Mouse (Mus musculus): ENCODE measurements around the gene Fpgs.

The Fpgs gene

GRCm38 (mm10) chr2:32665853-32666252, 38.1 kb downstream of the Fpgs start:
- no peak for DNase-seq

- DNase-seq, result no peak
Measured at GRCm38 (mm10) chr2:32665345-32665744, 38.6 kb downstream of the Fpgs start.

- DNase-seq, result no peak
Measured at GRCm38 (mm10) chr2:32662291-32662690, 41.7 kb downstream of the Fpgs start.

- peak; percentile 87 for DNase-seq
Measured at GRCm38 (mm10) chr2:32661509-32662107, 42.3 kb downstream of the Fpgs start.

- no peak for DNase-seq
Measured at GRCm38 (mm10) chr2:32658873-32659272, 45.1 kb downstream of the Fpgs start.

GRCm38 (mm10) chr2:32655826-32656225, 48.1 kb downstream of the Fpgs start:
- peak; percentile 87 for DNase-seq

GRCm38 (mm10) chr2:32655394-32655744, 48.6 kb downstream of the Fpgs start:
- DNase-seq, result no peak

- no peak for DNase-seq
Measured at GRCm38 (mm10) chr2:32654743-32655393, 49.1 kb downstream of the Fpgs start.

GRCm38 (mm10) chr2:32653764-32654163, 50.2 kb downstream of the Fpgs start:
- no peak for DNase-seq

- no peak for DNase-seq
Measured at GRCm38 (mm10) chr2:32647366-32647765, 56.6 kb downstream of the Fpgs start.

GRCm38 (mm10) chr2:32646379-32647056, 57.4 kb downstream of the Fpgs start, which contains the start of gene Eng:
Eng (plus strand) TSS chr2:32646595.
- DNase-seq, result peak; percentile 80

- no peak for DNase-seq
Measured at GRCm38 (mm10) chr2:32645647-32646046, 58.3 kb downstream of the Fpgs start.

- no peak for DNase-seq
Measured at GRCm38 (mm10) chr2:32644799-32645475, 59.0 kb downstream of the Fpgs start.

- no peak for DNase-seq
Measured at GRCm38 (mm10) chr2:32644083-32644482, 59.9 kb downstream of the Fpgs start.

GRCm38 (mm10) chr2:32642813-32643212, 61.1 kb downstream of the Fpgs start:
- DNase-seq, result peak; percentile 61

- no peak for DNase-seq
Measured at GRCm38 (mm10) chr2:32641810-32642209, 62.1 kb downstream of the Fpgs start.

- no peak for DNase-seq
Measured at GRCm38 (mm10) chr2:32640550-32641051, 63.3 kb downstream of the Fpgs start.

GRCm38 (mm10) chr2:32639632-32640031, 64.3 kb downstream of the Fpgs start:
- DNase-seq, result no peak

GRCm38 (mm10) chr2:32637778-32638281, 66.1 kb downstream of the Fpgs start:
- peak; percentile 89 for DNase-seq

- no peak for DNase-seq
Measured at GRCm38 (mm10) chr2:32636617-32637016, 67.3 kb downstream of the Fpgs start.

- no peak for DNase-seq
Measured at GRCm38 (mm10) chr2:32634277-32635105, 69.5 kb downstream of the Fpgs start.

GRCm38 (mm10) chr2:32633660-32634059, 70.3 kb downstream of the Fpgs start:
- DNase-seq, result peak; percentile 59
